Mouse (Mus musculus) lung, embryonic 14.5 days (tissue): ENCODE data around the gene Slc35e3. TPM values are rescaled to one million over a fixed set of nuclear protein-coding genes. Genes with fewer than 3 reads are reported as not detected.

Experiments used
- ATAC-seq: fragments of 200-750 bp; cut with Nextera tagmentation; 2 replicates; pipeline ENCODE4 v1.8.0; 2017; ENCODE audit warnings: mild to moderate bottlenecking, moderate TSS enrichment, moderate library complexity; ENCODE audit not compliant: insufficient read depth
- DNase-seq: peaks from one replicate; pipeline ENCODE4 v3.0.0-alpha.2; 2015
- H3K27ac ChIP-seq: fragments of 300-500 bp; sonication (generic); 2 replicates; pipeline ENCODE4 v1.5.1; 2014; ENCODE audit warnings: low read depth, mild to moderate bottlenecking, moderate library complexity
- H3K27me3 ChIP-seq: fragments of 300-500 bp; sonication (generic); 2 replicates; pipeline ENCODE4 v1.6.1; 2014; ENCODE audit warnings: low read length, control low read depth; ENCODE audit not compliant: insufficient read depth
- H3K36me3 ChIP-seq: fragments of 300-500 bp; sonication (generic); 2 replicates; pipeline ENCODE4 v1.6.1; 2014; ENCODE audit warnings: control low read depth; ENCODE audit not compliant: insufficient read depth
- H3K4me1 ChIP-seq: fragments of 300-500 bp; sonication (generic); 2 replicates; pipeline ENCODE4 v1.6.1; 2014; ENCODE audit warnings: antibody characterized with exemption, control low read depth; ENCODE audit not compliant: insufficient read depth
- H3K4me2 ChIP-seq: fragments of 300-500 bp; sonication (generic); 2 replicates; pipeline ENCODE4 v1.6.1; 2014; ENCODE audit warnings: mild to moderate bottlenecking
- H3K4me3 ChIP-seq: fragments of 300-500 bp; sonication (generic); 2 replicates; pipeline ENCODE4 v1.5.1; 2014; ENCODE audit warnings: low read depth, low read length
- H3K9ac ChIP-seq: fragments of 300-500 bp; sonication (generic); 2 replicates; pipeline ENCODE4 v1.6.1; 2014
- H3K9me3 ChIP-seq: fragments of 300-500 bp; sonication (generic); 2 replicates; pipeline ENCODE4 v1.6.1; 2016; ENCODE audit warnings: low read depth, low read length, control low read depth
- CTCF ChIP-seq: IDR thresholded peaks from 2 replicates; pipeline ENCODE4 v1.5.1; 2016; ENCODE audit warnings: antibody characterized with exemption, low read depth
- WGBS: fragments of 180-500 bp; shearing (Covaris S2); extraction: QIAGEN DNeasy Blood & Tissue Kit; methylation state at CpG from one replicate; pipeline ENCODE4 v1.1.7; 2014; 5-methylcytosine and 5-hydroxymethylcytosine counted together
- polyA plus RNA-seq: library from polyadenylated mRNA; unstranded; fragments of >200 nt; fragmentation: Nextera tagmentation; extraction: Ambion mirVana; gene quantifications from 2 replicates; pipeline ENCODE4 v1.2.1, GENCODE M21; 2014

Slc35e3 gene
- polyA plus RNA-seq, 1 experiment from 2014 or later, result 16.7 TPM

DNA sequence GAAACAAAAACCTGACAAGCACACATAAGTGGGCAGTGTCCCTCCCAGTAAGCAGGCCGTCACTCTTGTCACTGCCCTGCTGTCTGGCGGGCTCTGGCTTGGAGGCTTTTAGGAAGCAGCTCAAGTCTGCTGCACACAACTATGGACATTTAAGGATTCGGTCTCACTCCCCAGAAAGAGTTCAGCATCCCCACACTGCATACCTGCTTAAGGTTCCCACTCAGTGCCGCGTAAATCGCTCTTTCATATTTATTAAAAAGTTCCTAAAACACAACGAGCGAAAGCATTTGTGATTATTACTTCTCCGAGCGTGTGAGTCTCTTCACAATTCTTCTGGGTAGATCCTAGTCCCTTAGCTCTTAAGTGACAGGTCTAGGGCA lies 25.0 kb upstream of the Slc35e3 start:
- peaks cover 87% of the 10 kb centered on the region for H3K36me3 ChIP-seq

DNA sequence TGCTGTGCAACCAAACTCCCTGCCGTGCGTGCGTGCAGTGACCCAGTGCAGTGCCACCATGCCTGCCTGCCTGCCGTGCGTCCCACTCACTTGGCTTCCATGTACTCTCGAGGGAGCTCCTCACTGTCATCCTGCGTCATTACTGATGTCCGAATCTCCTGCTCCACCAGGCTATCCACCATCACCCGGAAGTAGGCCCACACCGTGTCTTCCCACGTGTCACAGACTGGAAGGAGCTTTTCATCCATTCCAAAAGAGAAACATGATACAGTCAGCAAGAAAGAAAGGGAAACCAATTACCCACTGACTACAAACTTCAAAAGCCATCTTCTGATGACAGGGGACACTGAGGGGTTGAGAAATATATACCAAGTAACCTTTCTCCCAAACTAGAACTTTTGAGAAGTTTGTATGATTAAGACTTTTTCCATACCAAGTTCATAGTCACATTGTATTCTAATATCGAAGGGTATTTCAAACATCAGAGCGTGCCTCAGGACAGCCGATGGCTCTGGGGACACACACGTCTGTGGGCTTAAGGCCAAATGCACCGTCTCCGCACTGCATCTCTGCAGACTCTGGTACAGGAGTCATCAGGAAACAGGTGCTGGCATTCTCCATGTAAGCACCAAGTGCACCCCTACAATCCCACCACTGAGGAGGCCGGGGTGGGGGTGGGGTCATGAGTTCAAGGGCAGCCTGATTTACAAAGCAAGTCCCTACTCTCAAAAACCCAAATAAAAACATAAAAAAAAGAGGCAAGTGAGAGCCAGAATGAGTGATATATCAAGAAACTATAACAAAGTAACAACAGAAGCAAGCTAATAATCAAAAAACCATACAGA lies 24.3 kb upstream of the Slc35e3 start:
- Histone ChIP-seq H3K9me3 (no peaks in the 10 kb centered on the region), H3K4me1 (no peaks in the 10 kb centered on the region), H3K4me3 (no peak overlapping the region), H3K27ac (no peak overlapping the region), H3K4me2 (no peak overlapping the region), H3K27me3 (no peaks in the 10 kb centered on the region), H3K9ac (no peak overlapping the region), H3K36me3 (peaks cover 87% of the 10 kb centered on the region)
- ATAC-seq (no peak), DNase-seq (no peak)
- no peak for TF ChIP-seq CTCF
- 88% methylated on average over 18 of the region's 18 CpGs for WGBS

More for the DNA sequence above, 25.0 kb upstream of the Slc35e3 start:
- ATAC-seq, result no peak
- Histone ChIP-seq H3K27ac (no peak overlapping the region), H3K9ac (no peak overlapping the region), H3K27me3 (no peaks in the 10 kb centered on the region), H3K9me3 (no peaks in the 10 kb centered on the region), H3K4me1 (no peaks in the 10 kb centered on the region), H3K4me2 (no peak overlapping the region), H3K4me3 (no peak overlapping the region)
- no peak for TF ChIP-seq CTCF
- no peak for DNase-seq
- WGBS, result 91% methylated on average over 10 of the region's 10 CpGs

DNA sequence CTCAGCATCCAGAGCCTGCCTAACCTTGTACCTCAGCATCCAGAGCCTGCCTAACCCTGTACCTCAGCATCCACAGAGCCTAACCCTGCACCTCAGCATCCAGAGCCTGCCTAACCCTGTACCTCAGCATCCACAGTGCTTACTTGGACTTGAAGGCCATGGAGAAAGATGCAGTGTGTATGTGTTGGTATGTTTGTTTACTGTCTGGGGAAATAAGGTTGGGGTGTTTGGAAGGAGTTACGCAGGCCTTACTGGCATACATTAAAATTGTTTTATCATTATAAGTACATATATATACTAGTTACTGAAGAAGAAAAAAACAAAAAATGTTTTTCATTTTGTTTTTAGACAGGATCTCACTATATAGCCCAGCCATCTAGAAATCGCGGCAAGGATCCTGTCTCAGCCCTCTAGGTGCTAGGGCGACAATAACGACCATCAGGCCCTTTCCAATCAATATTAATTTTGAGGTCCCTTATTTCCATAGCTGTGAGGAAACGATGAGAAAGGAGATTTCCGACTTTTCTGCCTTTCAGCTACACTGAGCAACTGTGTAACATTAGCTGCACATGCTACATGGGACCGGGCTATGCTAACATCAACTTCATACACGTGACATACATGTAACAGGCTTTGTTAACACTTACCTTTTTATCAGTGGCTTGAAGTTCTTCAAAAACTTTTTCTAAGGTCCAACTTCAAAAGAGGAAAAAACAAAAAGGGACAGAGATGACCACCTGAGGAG lies 23.5 kb upstream of the Slc35e3 start:
- ATAC-seq, result no peak
- Histone ChIP-seq H3K9me3 (no peaks in the 10 kb centered on the region), H3K27ac (no peak overlapping the region), H3K4me2 (no peak overlapping the region), H3K36me3 (peaks cover 86% of the 10 kb centered on the region), H3K27me3 (no peaks in the 10 kb centered on the region), H3K9ac (no peak overlapping the region), H3K4me3 (no peak overlapping the region), H3K4me1 (no peaks in the 10 kb centered on the region)
- no peak for DNase-seq
- 93% methylated on average over 9 of the region's 9 CpGs for WGBS
- no peak for TF ChIP-seq CTCF

DNA sequence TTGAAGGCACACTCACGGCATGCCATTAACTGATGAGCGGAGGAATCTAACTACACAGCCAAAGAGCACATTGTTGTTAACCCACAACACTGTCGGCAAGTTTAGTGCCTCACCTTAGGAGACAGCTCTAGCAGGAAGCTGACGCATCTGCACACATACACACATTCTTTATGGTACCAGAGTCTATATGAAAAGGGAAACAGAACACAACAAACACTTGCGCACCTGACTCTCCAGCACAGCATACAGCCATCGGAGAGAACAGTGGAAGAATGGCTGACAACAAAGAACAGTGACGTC lies 21.9 kb upstream of the Slc35e3 start:
- Histone ChIP-seq H3K4me3 (no peak overlapping the region), H3K4me1 (no peaks in the 10 kb centered on the region), H3K9me3 (no peaks in the 10 kb centered on the region), H3K36me3 (peaks cover 82% of the 10 kb centered on the region), H3K4me2 (no peak overlapping the region), H3K27me3 (no peaks in the 10 kb centered on the region), H3K9ac (no peak overlapping the region), H3K27ac (no peak overlapping the region)
- ATAC-seq (no peak), DNase-seq (no peak)
- WGBS, result 91% methylated on average over 7 of the region's 7 CpGs
- TF ChIP-seq CTCF, result no peak

DNA sequence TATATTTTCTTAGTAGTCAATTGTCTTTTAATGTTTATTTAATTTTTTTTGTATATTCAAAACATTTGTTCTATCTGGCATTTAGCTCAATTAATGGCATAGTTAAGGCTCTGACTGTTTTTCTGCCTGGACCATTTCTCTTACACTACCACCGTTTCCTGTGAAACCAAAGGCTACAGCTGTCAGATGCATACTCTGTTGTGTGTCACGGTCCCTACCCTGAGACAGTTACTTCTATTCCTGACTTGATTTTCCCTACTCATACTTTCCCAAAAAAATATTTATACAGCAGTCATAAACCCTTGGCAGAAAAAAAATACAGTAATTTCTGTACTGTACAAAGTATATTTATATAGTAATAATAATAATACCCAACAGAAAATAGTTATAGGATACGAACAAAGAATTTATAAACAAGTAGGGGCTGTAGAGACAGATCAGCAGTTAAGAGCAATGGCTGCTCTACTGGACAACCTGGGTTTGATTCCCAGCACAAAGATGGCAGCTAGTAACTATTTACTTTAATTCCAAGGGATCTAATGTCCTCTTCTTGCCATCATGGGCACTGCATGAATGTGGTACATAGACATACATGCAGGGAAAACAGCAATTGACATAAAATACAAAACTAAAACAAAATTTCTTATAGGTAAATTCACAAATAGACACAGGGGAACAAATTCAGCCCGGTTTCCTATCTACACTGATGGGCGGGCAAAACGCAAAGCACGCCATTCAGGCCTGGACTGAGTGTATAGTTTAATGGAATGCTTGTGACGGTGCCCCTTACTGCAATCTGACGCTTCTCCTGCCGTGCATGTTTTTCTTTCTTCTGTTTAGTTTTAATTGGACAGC lies 21.3 kb upstream of the Slc35e3 start:
- no peak for TF ChIP-seq CTCF
- Histone ChIP-seq H3K9ac (no peak overlapping the region), H3K4me1 (no peaks in the 10 kb centered on the region), H3K27ac (no peak overlapping the region), H3K27me3 (no peaks in the 10 kb centered on the region), H3K36me3 (peaks cover 82% of the 10 kb centered on the region), H3K4me2 (no peak overlapping the region), H3K9me3 (no peaks in the 10 kb centered on the region), H3K4me3 (no peak overlapping the region)
- no peak for ATAC-seq
- WGBS, result 83% methylated on average over 10 of the region's 10 CpGs
- DNase-seq, result no peak

DNA sequence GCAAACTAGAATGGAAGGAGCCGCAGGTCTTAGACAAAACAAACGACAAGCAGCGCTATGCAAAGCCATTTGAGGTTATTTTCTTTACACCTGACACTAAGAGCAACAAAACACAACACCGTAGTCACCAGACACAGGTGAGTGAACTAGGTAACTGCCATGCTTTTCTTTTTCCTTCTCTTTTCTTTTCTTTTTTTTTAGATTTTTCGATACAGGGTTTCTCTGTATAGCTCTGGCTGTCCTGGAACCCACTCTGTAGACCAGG lies 20.7 kb upstream of the Slc35e3 start:
- H3K4me2 ChIP-seq, result no peak overlapping the region
- no peaks in the 10 kb centered on the region for H3K9me3 ChIP-seq
- TF ChIP-seq CTCF, result no peak
- no peak overlapping the region for H3K4me3 ChIP-seq
- H3K4me1 ChIP-seq, result no peaks in the 10 kb centered on the region
- ATAC-seq (no peak), DNase-seq (no peak)
- H3K27ac ChIP-seq, result no peak overlapping the region
- H3K9ac ChIP-seq, result no peak overlapping the region
- H3K36me3 ChIP-seq, result peaks cover 83% of the 10 kb centered on the region
- no peaks in the 10 kb centered on the region for H3K27me3 ChIP-seq
- WGBS, result 93% methylated on average over 5 of the region's 5 CpGs
